Mouse (Mus musculus): ENCODE data around the gene Rrp36. TPM values are rescaled to one million over a fixed set of nuclear protein-coding genes. Genes with fewer than 3 reads are reported as not detected.

The Rrp36 gene
- polyA plus RNA-seq (2012; rRNA removed; ENCODE audit: low replicate concordance), result 29.3 and 29.6 TPM in 2 replicates

DNA sequence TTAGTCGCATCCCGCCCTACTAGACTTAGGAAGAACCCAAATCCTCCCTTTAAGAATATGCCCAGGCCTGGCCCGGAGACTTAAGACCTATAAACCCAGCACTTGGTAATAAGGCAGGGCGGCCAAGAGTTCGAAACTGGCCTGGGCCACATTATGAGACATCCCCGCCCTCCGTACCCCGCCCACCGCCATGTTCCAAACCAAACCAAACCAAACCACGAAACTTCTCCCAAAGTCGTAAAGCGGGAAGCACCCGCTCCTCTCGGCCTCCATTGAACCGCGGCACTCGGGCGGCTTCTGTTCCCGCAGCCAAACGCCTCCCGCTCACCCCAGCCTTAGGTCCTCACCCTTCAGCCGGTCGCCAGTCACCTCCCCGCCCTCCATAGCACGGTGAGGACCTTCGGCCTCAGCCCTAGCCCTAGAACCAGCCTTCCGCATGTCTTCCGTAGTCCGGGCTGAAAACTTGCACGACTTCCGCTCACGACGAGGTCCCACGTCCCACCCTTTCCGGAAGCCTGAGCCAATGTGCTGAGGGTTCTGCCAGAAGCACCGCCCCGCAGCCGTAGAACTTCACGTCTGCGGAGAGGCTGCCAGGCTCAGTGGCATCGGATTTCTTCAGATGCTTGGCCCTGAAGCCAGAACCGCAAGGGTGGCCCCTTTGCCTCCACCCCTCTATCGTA lies at the start of gene Rrp36:
TSS of gene Rrp36 (minus strand) at position 503 of the 680 bp plus-strand sequence.

GRCm38 (mm10) chr17:46710959-46711597 lies 36.9 kb upstream of the Rrp36 start, which contains the start of gene Pex6:
Gene Pex6, plus strand, starts transcription at chr17:46711463.

GRCm38 (mm10) chr17:46704887-46705835 lies 31.0 kb upstream of the Rrp36 start, which contains the start of gene Ppp2r5d:
Gene Ppp2r5d, minus strand, starts transcription at chr17:46705111.

GRCm38 (mm10) chr17:46680760-46681373 lies 6.7 kb upstream of the Rrp36 start, which contains the start of gene Klhdc3:
Gene Klhdc3, minus strand, starts transcription at chr17:46680914.

DNA sequence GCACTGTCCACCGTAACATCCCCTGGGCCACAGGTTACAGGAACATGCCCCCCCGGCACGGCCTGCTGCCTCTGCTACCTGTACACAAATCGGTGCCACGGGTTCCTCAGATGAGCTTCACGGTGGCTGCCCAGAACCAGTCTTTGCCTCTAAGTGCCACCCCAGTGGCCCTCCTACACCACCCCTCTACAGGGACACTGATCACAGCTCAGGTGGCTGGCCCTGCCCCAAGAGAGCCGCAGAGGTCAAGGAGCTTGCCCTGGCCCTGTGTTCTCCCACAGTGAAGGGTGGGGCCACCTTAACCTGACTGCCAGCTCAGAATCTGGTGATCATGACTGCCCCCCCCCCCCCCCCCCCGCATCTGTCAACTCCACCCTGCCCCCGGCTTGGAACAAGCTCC lies 4.3 kb upstream of the Rrp36 start, which contains the start of gene Mea1:
TSS of gene Mea1 (plus strand) at position 378 of the 400 bp plus-strand sequence.

GRCm38 (mm10) chr17:46650232-46651031 lies 23.7 kb downstream of the Rrp36 start, which contains the start of gene Cul7:
Gene Cul7, plus strand, starts transcription at chr17:46650337.

GRCm38 (mm10) chr17:46645561-46646321 lies 28.4 kb downstream of the Rrp36 start, which contains the start of the genes Klc4 and Mrpl2:
Gene Klc4, minus strand, starts transcription at chr17:46646022.
Gene Mrpl2, plus strand, starts transcription at chr17:46646229.

GRCm38 (mm10) chr17:46628791-46629684 lies 45.1 kb downstream of the Rrp36 start, which contains the start of gene Ptk7:
Gene Ptk7, minus strand, starts transcription at chr17:46629504.

Other genes with a start within 250 kb of the Rrp36 start
- 5.5 and 15.0 TPM in 2 replicates for gene Crip3, start 245.4 kb downstream of the Rrp36 start, polyA plus RNA-seq (2012; rRNA removed; ENCODE audit: low replicate concordance)
- 0.41 TPM in 1 of 2 replicates, not detected in the other for gene Slc22a7, start 235.9 kb downstream of the Rrp36 start, polyA plus RNA-seq (2012; rRNA removed; ENCODE audit: low replicate concordance)
- 0.33 and 0.61 TPM in 2 replicates for gene Ttbk1, start 186.7 kb downstream of the Rrp36 start, polyA plus RNA-seq (2012; rRNA removed; ENCODE audit: low replicate concordance)
- 1.5 and 2.5 TPM in 2 replicates for gene Dnph1, start 177.6 kb downstream of the Rrp36 start, polyA plus RNA-seq (2012; rRNA removed; ENCODE audit: low replicate concordance)
- 28.6 and 40.6 TPM in 2 replicates for gene Cul9, start 128.0 kb downstream of the Rrp36 start, polyA plus RNA-seq (2012; rRNA removed; ENCODE audit: low replicate concordance)
- gene Srf, start 118.2 kb downstream of the Rrp36 start, polyA plus RNA-seq (2012; rRNA removed; ENCODE audit: low replicate concordance), result 176 and 261 TPM in 2 replicates
- 14.6 and 22.5 TPM in 2 replicates for gene Ptk7, start 44.8 kb downstream of the Rrp36 start, polyA plus RNA-seq (2012; rRNA removed; ENCODE audit: low replicate concordance)
- gene Klc4, start 28.3 kb downstream of the Rrp36 start, polyA plus RNA-seq (2012; rRNA removed; ENCODE audit: low replicate concordance), result 14.0 and 17.3 TPM in 2 replicates
- gene Mrpl2, start 28.1 kb downstream of the Rrp36 start, polyA plus RNA-seq (2012; rRNA removed; ENCODE audit: low replicate concordance), result 83.5 and 162 TPM in 2 replicates
- 36.6 and 61.4 TPM in 2 replicates for gene Cul7, start 24.0 kb downstream of the Rrp36 start, polyA plus RNA-seq (2012; rRNA removed; ENCODE audit: low replicate concordance)
- gene Mea1, start 4.4 kb upstream of the Rrp36 start, polyA plus RNA-seq (2012; rRNA removed; ENCODE audit: low replicate concordance), result 48.0 and 62.7 TPM in 2 replicates
- 83.6 and 114 TPM in 2 replicates for gene Klhdc3, start 6.6 kb upstream of the Rrp36 start, polyA plus RNA-seq (2012; rRNA removed; ENCODE audit: low replicate concordance)
- 57.9 and 60.6 TPM in 2 replicates for gene Ppp2r5d, start 30.8 kb upstream of the Rrp36 start, polyA plus RNA-seq (2012; rRNA removed; ENCODE audit: low replicate concordance)
- gene Pex6, start 37.1 kb upstream of the Rrp36 start, polyA plus RNA-seq (2012; rRNA removed; ENCODE audit: low replicate concordance), result 72.0 and 135 TPM in 2 replicates
- gene Gnmt, start 54.8 kb upstream of the Rrp36 start, polyA plus RNA-seq (2012; rRNA removed; ENCODE audit: low replicate concordance), result 1.8 and 15.7 TPM in 2 replicates
- 47.8 and 60.7 TPM in 2 replicates for gene Cnpy3, start 77.9 kb upstream of the Rrp36 start, polyA plus RNA-seq (2012; rRNA removed; ENCODE audit: low replicate concordance)
- not detected in 2 replicates for gene Ptcra, start 89.4 kb upstream of the Rrp36 start, polyA plus RNA-seq (2012; rRNA removed; ENCODE audit: low replicate concordance)
- gene 2310039H08Rik, start 98.3 kb upstream of the Rrp36 start, polyA plus RNA-seq (2012; rRNA removed; ENCODE audit: low replicate concordance), result 115 and 225 TPM in 2 replicates
- gene Rpl7l1, start 108.3 kb upstream of the Rrp36 start, polyA plus RNA-seq (2012; rRNA removed; ENCODE audit: low replicate concordance), result 15.8 and 25.4 TPM in 2 replicates
- 10.7 and 10.8 TPM in 2 replicates for gene Bicral, start 184.1 kb upstream of the Rrp36 start, polyA plus RNA-seq (2012; rRNA removed; ENCODE audit: low replicate concordance)
- gene Tbcc, start 216.3 kb upstream of the Rrp36 start, polyA plus RNA-seq (2012; rRNA removed; ENCODE audit: low replicate concordance), result 14.8 and 25.2 TPM in 2 replicates
- gene Prph2, start 236.1 kb upstream of the Rrp36 start, polyA plus RNA-seq (2012; rRNA removed; ENCODE audit: low replicate concordance), result not detected in 2 replicates

All from mammary gland, adult 2 months (tissue).